Mouse (Mus musculus) gastrocnemius, postnatal 25 days (tissue): ENCODE measurements around the gene P3h3. TPM values are rescaled to one million over a fixed set of nuclear protein-coding genes. Genes with fewer than 3 reads are reported as not detected.
A peak's percentile ranks its signal among the peaks of the same experiment; 100 is the strongest.
"Not testable (repeated sequence)": the region's sequence is repeated elsewhere in the genome, so short reads cannot be mapped to it uniquely, and the experiment has no call there.

ENCODE experiments used
- DNase-seq: peaks from one replicate; pipeline ENCODE4 v3.0.0; 2022
- total RNA-seq, 2 experiments: library from RNA; stranded (reverse); gene quantifications; 1 replicate in 1 of 2; 2 replicates in 1 of 2; pipeline ENCODE4 v1.2.3; 2021

P3h3 gene
- total RNA-seq, 2 experiments from 2014 or later: 8.2 to 9.3 TPM

DNA sequence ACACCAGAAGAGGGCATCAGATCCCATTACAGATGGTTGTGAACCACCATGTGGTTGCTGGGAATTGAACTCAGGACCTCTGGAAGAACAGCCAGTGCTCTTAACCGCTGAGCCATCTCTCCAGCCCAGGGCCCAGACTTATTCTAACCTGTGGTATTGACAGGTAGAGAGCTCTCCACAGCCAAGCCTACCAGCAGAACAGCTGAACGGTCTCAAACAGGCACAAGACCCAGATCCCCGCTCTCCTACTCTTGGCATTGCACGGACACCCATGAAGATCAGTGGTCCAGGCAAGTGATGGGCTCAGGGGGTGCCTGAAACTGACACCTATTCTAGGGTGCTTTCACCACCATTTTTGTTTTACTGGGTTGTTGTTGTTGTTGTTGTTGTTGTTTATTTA lies 26.4 kb downstream of the P3h3 start:
- DNase-seq: not testable (repeated sequence)

- DNase-seq: peak; percentile 94
These were observed 27.5 kb downstream of the P3h3 start for GRCm38 (mm10) chr6:124829799-124830700.

DNA sequence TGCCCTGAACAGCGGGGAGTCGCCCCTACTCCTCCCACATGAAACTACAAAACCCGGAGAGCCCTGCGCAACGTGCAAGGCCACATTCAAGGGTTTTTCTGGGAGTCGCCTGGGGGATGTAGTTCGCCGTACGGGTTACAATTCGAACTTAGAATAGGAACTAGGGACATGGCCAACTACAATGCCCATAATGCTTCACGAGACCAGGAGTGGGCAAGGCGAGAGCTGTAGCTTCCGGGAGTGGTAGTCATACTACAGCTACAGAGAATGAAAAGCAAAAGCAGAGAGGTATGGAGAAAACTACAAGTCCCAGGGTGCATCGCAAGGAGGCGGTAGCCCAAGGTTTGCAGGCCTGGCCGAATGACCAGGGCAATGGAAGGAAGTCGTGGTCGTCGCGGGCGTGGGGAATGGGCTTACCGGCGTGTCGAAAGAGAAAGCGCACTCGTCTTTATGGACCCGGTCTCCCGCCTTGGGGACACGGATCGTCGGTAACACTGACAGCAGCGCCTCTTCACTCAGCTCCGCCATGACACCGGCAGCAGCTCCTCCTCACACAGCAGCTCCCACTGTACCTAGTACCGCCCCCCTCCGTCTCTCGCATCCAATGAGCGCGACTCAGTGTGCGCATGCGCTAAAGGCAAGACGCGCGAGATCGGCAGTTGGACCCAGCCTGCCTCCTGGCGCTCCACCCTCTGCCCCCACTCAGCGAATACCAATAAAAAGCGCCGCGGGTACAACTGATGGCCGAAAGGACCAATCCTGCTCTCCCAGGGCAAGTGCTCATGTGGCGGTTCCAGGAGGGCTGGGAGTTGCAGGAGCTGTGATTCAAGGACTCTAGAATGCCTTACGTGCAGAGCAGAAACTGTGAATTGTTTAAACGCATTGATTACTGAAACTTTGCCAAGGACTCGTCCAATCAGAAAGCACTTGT lies 28.4 kb downstream of the P3h3 start, which contains the start of the genes Usp5 and Cdca3:
TSS of gene Usp5 (minus strand) at position 617 of the 931 bp plus-strand sequence.
TSS of gene Cdca3 (plus strand) at position 680 of the 931 bp plus-strand sequence.
- peak; percentile 100 for DNase-seq

DNA sequence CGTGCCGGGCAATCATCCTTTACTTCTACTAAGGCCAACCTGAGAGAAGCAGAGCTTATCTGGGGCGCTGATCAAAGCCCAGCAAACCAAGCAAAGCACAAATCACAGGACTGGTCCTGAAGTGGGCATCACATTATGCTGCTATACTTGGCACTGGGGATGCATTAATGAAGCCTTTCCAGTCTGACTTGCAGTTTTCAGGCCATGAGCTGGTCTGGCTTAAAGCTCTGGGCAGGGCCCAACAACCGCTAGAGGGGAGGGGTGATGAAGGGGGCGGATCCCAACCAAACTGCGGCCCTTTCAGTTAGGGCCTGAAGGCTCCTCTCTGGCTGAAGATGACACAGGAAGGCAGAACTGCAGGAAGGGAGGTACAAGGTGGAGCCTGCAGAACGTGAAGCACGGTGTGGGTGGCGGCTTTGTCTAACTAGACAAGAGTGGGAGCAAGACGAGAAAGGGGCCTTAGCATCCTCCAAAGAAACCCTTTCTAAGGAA lies 29.4 kb downstream of the P3h3 start:
- DNase-seq: peak; percentile 42

GRCm38 (mm10) chr6:124822049-124822448 lies 35.5 kb downstream of the P3h3 start:
- no peak for DNase-seq

GRCm38 (mm10) chr6:124820891-124821290 lies 36.7 kb downstream of the P3h3 start:
- no peak for DNase-seq

DNA sequence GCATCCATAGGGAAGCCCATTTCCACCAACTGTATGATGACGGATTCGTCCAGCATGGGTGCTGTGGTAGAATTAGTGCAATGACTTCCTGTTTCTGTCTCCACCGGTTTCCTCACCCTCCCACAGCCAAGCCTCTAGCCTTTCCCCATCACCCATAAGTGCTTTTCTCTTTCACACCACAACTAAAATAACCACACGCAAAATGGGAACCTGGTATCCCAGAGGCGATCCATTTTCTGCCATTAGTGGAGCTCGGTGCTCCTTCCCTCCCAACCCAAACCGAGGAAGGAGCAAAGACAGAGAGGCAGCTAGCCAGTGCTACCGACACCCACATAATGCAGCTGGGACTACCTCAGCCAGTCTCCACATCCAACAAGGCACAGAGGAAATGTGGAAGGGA lies 39.6 kb downstream of the P3h3 start:
- no peak for DNase-seq

- DNase-seq: no peak
These were observed 40.0 kb downstream of the P3h3 start for GRCm38 (mm10) chr6:124817563-124817962.

DNA sequence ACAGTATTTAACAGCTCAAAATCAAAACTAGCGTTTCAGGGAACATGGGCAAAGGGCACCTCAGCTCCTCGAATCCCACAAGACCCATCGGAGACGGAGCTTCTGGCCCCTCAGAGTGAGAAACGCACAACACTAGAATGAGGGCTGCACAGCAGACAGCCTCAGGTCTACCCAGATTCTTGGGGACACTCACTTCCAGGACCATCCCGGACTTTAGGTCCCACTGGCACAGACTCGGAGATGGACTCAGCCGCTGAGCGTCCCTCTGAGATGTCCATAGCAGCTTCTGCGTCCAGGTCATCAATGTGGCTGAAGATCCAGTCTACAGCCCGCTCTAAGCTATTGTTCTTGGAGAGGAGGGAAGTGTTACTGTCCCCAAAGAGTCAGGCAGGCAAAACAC lies 40.4 kb downstream of the P3h3 start:
- no peak for DNase-seq

DNA sequence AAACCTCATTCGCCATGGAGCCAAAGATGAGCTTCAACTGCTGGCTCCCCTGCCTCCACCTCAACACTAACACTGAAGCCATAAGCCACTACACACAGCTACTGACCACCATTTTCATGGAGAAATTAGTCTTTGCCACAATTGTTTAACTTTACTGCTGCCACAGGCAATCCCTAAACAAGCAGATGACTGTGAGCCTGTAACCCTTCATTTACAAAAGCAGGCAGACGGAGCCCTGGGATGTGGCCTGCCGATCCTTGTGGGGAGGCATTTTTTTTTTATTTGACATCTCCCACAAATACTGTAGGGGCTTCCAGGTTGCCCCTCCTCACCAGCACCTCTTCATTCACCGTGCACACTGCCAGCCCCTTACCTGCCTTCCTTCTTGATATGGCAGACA lies 40.9 kb downstream of the P3h3 start:
- no peak for DNase-seq

DNA sequence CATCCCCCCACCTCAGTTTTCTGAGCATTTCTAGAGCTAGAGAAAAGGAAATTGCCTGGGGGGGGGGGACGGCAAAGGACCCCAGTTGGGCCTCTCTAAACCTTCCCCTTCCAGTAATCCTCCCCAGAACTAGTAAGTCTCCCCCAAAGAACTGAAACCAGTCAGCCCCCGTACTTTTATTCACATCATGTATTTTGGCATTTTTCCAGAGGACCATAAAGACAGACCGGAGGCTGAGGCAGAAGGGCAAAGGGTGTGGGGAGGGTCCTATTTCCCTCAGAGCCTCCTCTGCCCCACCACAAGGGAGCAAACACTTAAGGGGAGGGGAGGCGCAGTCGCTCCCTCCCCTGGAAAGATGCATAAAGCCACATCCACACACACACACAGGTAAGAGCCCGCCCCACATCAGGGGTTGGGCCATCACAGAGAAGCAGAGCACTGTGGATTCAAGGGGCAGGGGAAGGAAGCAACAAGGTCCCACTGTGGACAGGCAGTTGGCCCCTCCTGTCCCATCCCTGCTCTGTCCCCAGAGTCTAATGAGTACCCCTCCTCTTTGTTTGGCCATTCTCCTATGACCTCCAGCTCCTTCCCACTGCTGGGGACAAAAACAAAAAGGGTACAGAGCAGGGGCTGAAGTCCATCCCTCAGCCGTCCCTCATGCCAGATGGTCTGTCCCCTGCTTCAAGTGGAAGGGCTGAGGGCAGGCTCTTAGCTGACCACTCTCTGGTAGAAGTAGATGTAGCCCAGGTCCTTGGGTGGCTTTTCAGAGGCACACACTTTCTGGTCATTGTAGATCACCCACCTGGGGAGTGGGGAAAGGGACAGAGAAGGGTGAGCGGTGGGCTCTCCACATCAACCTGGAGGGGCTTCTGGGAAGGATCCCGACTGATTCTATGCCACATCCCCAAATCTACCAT lies 42.4 kb downstream of the P3h3 start:
- no peak for DNase-seq

- no peak for DNase-seq
These were observed 43.1 kb downstream of the P3h3 start for GRCm38 (mm10) chr6:124814448-124814847.

DNA sequence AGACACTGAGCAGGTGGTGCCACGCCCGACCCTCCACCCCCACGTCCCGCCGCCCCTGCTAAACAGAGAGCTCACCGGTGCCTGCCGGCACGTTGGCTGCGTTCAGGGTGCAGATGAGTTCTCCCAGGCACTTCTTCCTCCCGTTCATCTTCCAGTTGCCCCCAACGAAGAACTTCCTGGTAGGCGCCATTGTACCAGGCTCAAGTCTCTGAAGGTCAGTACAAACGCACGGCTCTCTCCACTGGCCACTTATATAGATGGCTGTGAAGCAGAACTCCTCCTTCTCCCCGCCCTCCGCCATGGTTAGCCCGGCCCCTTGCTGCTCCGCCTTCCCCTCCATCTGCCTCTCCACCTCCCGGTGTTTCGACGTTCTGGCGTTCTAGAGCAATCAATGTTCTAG lies 43.6 kb downstream of the P3h3 start, which contains the start of gene Tpi1:
TSS of gene Tpi1 (minus strand) at position 364 of the 400 bp plus-strand sequence.
- DNase-seq: peak; percentile 90

DNA sequence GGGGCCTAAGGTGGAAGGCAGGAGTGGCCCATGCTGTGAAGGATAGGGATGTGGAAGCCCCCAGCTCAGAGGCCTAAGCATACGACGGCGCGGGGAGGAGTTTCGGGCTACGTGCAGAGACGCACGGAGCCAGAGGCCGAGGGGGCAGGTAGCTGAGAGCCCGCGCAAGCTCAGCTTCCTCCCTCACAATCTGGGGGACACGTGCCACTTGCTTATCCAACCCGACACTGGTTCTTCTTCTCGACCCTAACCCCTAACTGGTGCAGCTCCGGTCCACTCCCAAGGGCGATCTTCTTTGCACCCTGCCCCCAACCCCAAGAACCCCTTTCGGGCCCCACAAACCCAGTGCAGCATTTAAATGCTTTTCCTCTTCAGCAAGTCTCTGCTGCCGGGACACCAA lies 44.1 kb downstream of the P3h3 start:
- peak; percentile 76 for DNase-seq

DNA sequence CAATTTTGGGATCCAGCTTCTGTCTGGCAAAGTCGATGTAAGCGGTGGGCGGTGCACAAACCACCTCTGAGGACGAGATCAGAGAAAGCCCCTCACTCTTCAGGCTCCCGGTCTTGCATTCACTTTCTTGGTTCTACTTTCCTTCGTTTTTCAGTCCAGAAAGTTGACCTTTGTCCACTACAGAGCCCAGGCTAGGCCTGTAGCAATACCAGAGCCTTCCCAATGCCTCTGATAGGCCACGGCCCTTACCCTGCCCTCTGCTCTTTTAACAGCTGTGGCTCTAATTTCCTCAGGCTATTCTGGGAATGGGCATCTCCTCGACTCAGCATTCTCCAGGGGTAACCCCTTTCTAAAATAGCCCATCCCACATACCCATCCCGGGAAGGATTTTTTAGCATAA lies 44.7 kb downstream of the P3h3 start:
- peak; percentile 72 for DNase-seq

- no peak for DNase-seq
These were observed 45.6 kb downstream of the P3h3 start for GRCm38 (mm10) chr6:124811701-124812560.

DNA sequence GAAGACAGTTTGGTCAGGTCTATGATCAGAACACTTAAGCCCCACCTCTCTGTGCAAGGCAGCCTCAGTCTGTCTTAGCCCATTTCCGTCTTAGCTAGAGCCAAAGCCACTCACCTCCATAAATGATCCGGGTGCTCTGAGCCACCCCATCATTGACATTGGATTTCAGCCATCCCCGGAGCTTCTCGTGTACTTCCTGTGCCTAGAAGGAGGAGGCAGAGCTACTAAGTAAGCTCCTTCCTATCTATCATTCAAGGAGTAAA lies 46.2 kb downstream of the P3h3 start:
- DNase-seq: no peak

DNA sequence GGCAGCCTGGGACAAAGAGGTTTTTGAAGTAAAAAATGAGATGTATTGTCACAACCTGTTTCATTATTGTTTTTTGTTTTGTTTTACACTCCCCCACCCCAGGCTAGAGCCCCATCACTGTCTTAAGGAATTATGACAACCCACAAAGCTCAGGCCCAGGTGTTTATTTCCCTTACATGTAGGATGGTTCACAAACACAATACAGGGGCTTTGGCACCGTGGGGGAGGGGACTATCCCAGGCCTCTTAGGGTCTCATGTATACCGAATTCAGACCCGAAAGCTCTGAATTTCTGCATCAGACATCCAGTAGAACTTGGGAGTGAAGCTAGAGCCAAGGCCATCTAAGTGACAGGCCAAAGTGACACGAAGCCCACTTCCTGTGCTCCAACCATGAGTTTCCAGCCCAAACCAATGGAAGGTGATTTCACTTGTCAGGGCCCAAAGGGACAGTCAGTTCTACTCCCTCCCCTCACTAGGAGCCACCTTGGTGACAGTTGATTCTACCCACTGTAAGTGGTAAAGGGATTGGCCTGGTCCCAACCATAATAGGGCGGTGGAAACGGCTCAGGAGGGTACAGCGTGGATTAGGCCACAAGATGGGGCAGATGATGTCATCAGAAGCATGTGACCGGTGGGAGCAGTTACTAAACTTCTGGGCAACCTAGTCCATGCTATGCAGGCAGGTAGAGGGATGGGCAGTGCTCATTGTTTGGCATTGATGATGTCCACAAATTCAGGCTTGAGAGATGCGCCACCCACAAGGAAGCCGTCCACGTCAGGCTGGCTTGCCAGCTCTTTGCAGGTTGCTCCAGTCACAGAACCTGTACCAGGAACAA lies 46.8 kb downstream of the P3h3 start:
- not testable (repeated sequence) for DNase-seq

DNA sequence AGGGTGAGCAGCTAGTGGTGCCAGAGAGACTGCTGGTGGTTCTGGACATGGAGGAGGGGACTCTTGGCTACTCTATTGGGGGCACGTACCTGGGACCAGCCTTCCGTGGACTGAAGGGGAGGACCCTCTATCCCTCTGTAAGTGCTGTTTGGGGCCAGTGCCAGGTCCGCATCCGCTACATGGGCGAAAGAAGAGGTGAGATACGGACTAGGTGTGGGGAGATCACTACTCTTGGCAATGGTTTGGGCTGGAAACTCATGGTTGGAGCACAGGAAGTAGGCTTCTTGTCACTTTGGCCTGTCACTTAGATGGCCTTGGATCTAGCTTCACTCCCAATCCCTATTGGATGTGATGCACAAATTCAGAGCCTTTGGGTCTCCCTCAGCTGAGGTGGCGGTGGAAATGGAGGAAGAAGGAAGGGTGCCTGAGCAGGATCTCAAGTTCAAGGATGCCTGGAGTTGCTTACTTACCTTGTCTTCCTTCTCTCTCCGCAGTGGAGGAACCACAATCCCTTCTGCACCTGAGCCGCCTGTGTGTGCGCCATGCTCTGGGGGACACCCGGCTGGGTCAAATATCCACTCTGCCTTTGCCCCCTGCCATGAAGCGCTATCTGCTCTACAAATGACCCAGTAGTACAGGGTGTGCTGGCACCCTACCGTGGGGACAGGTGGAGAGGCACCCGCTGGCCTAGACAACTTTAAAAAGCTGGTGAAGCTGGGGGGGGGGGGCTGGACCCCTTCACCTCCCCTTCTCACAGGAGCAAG lies 47.6 kb downstream of the P3h3 start:
- no peak for DNase-seq
